Mouse (Mus musculus): ENCODE data around the gene Gm20721.
"Not testable (repeated sequence)": the region's sequence is repeated elsewhere in the genome, so short reads cannot be mapped to it uniquely, and the experiment has no call there.

The Gm20721 gene

GRCm38 (mm10) chr2:174346612-174346998 lies at the start of gene Gm20721:
Gene Gm20721 (minus strand): TSS chr2:174346712.
- no peak for DNase-seq

GRCm38 (mm10) chr2:174393383-174393782 lies 46.9 kb upstream of the Gm20721 start:
- DNase-seq: no peak

GRCm38 (mm10) chr2:174392554-174392953 lies 46.0 kb upstream of the Gm20721 start:
- DNase-seq: no peak

- DNase-seq: no peak
Measured at GRCm38 (mm10) chr2:174391936-174392335, 45.4 kb upstream of the Gm20721 start.

- no peak for DNase-seq
Measured at GRCm38 (mm10) chr2:174381021-174381420, 34.5 kb upstream of the Gm20721 start.

GRCm38 (mm10) chr2:174366571-174366970 lies 20.1 kb upstream of the Gm20721 start:
- DNase-seq: no peak

GRCm38 (mm10) chr2:174359656-174360055 lies 13.1 kb upstream of the Gm20721 start:
- no peak for DNase-seq

GRCm38 (mm10) chr2:174358516-174358915 lies 12.0 kb upstream of the Gm20721 start:
- DNase-seq: no peak

- DNase-seq: not testable (repeated sequence)
Measured at GRCm38 (mm10) chr2:174346999-174347668, 622 bp upstream of the Gm20721 start.

GRCm38 (mm10) chr2:174344996-174345395 lies 1.5 kb downstream of the Gm20721 start:
- no peak for DNase-seq

GRCm38 (mm10) chr2:174344003-174344655 lies 2.4 kb downstream of the Gm20721 start:
- peak; percentile 54 for DNase-seq

GRCm38 (mm10) chr2:174343566-174343965 lies 2.9 kb downstream of the Gm20721 start:
- no peak for DNase-seq

- DNase-seq: no peak
Measured at GRCm38 (mm10) chr2:174342793-174343400, 3.6 kb downstream of the Gm20721 start.

GRCm38 (mm10) chr2:174340893-174341580 lies 5.5 kb downstream of the Gm20721 start:
- DNase-seq: no peak

GRCm38 (mm10) chr2:174340229-174340892 lies 6.2 kb downstream of the Gm20721 start:
- no peak for DNase-seq

GRCm38 (mm10) chr2:174339701-174340100 lies 6.8 kb downstream of the Gm20721 start:
- DNase-seq: no peak

GRCm38 (mm10) chr2:174337275-174337674 lies 9.2 kb downstream of the Gm20721 start:
- no peak for DNase-seq

GRCm38 (mm10) chr2:174334415-174334814 lies 12.1 kb downstream of the Gm20721 start:
- no peak for DNase-seq

GRCm38 (mm10) chr2:174333239-174333890 lies 13.1 kb downstream of the Gm20721 start:
- no peak for DNase-seq

GRCm38 (mm10) chr2:174331282-174332030 lies 15.1 kb downstream of the Gm20721 start:
- DNase-seq: no peak

GRCm38 (mm10) chr2:174330616-174331191 lies 15.8 kb downstream of the Gm20721 start:
- DNase-seq: peak; percentile 70
